Mouse (Mus musculus) heart, postnatal 0 days (tissue): ENCODE results near the gene Slc25a42.

Experiments
- CTCF ChIP-seq: IDR thresholded peaks from 2 replicates; pipeline ENCODE4 v1.5.1; 2016; ENCODE audit warnings: antibody characterized with exemption, control low read depth, low read depth
- EP300 ChIP-seq: IDR thresholded peaks from 2 replicates; pipeline ENCODE4 v1.6.1; 2016; ENCODE audit warnings: antibody characterized with exemption, low read depth

DNA sequence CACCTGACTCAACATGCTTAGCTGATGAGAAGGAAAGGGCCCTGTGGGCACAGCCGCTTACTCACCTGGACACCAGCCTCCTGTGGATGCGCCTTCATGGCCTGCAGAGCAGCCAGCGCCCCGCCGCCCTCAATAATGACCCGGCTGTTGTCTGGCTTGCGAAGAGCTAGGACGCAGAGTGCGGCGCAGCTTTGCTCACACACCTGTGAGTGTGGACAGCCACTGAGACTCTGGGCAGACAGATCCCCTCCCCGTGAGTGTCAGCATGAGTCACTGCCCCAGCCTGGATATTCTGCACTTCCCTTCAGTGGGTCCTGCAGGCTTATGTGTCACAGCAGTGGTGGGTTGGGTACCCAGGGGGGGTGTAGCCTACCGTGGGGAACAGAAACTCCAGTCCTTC, 9.9 kb upstream of the Slc25a42 start:
- TF ChIP-seq EP300 (no peak), CTCF (no peak)
